Mouse (Mus musculus) hindbrain, embryonic 16.5 days (tissue): ENCODE data around the gene Pld4. TPM values are rescaled to one million over a fixed set of nuclear protein-coding genes. Genes with fewer than 3 reads are reported as not detected.

Experiments
- ATAC-seq: fragments of 200-750 bp; cut with Nextera tagmentation; 2 replicates; pipeline ENCODE4 v1.8.0; 2017; ENCODE audit warnings: moderate TSS enrichment, moderate library complexity
- H3K27ac ChIP-seq: fragments of 300-500 bp; sonication (generic); 2 replicates; pipeline ENCODE4 v1.5.1; 2014; ENCODE audit warnings: low read depth, mild to moderate bottlenecking, control low read depth, low read length, moderate library complexity
- H3K27me3 ChIP-seq: fragments of 300-500 bp; sonication (generic); replicated peaks from 2 replicates; pipeline ENCODE4 v1.6.1; 2014; ENCODE audit warnings: low read length; ENCODE audit not compliant: control insufficient read depth, insufficient read depth
- H3K36me3 ChIP-seq: fragments of 300-500 bp; sonication (generic); 2 replicates; pipeline ENCODE4 v1.6.1; 2014; ENCODE audit warnings: mild to moderate bottlenecking, low read length, moderate library complexity, mixed read lengths; ENCODE audit not compliant: control insufficient read depth, insufficient read depth
- H3K4me1 ChIP-seq: fragments of 300-500 bp; sonication (generic); 2 replicates; pipeline ENCODE4 v1.6.1; 2014; ENCODE audit warnings: low read depth, low read length; ENCODE audit not compliant: control insufficient read depth, insufficient read depth
- H3K4me2 ChIP-seq: fragments of 300-500 bp; sonication (generic); 2 replicates; pipeline ENCODE4 v1.6.1; 2014; ENCODE audit warnings: mild to moderate bottlenecking, low read length, control low read depth, moderate library complexity
- H3K4me3 ChIP-seq: fragments of 300-500 bp; sonication (generic); 2 replicates; pipeline ENCODE4 v1.5.1; 2014; ENCODE audit warnings: mild to moderate bottlenecking, low read length, control low read depth, moderate library complexity
- H3K9ac ChIP-seq: fragments of 300-500 bp; sonication (generic); 2 replicates; pipeline ENCODE4 v1.6.1; 2014; ENCODE audit warnings: low read depth, mild to moderate bottlenecking, control low read depth, low read length, moderate library complexity
- H3K9me3 ChIP-seq: fragments of 300-500 bp; sonication (generic); 2 replicates; pipeline ENCODE4 v1.6.1; 2014; ENCODE audit warnings: mild to moderate bottlenecking, low read length, moderate library complexity; ENCODE audit not compliant: control insufficient read depth
- WGBS: fragments of 180-500 bp; shearing (Covaris S2); extraction: QIAGEN DNeasy Blood & Tissue Kit; methylation state at CpG from one replicate; pipeline ENCODE4 v1.1.7; 2014; 5-methylcytosine and 5-hydroxymethylcytosine counted together
- polyA plus RNA-seq: library from polyadenylated mRNA; unstranded; fragments of >200 nt; fragmentation: Nextera tagmentation; extraction: Ambion mirVana; gene quantifications from 2 replicates; pipeline ENCODE4 v1.2.1, GENCODE M21; 2015

The Pld4 gene
- polyA plus RNA-seq, 1 experiment from 2014 or later = 5.6 TPM

DNA sequence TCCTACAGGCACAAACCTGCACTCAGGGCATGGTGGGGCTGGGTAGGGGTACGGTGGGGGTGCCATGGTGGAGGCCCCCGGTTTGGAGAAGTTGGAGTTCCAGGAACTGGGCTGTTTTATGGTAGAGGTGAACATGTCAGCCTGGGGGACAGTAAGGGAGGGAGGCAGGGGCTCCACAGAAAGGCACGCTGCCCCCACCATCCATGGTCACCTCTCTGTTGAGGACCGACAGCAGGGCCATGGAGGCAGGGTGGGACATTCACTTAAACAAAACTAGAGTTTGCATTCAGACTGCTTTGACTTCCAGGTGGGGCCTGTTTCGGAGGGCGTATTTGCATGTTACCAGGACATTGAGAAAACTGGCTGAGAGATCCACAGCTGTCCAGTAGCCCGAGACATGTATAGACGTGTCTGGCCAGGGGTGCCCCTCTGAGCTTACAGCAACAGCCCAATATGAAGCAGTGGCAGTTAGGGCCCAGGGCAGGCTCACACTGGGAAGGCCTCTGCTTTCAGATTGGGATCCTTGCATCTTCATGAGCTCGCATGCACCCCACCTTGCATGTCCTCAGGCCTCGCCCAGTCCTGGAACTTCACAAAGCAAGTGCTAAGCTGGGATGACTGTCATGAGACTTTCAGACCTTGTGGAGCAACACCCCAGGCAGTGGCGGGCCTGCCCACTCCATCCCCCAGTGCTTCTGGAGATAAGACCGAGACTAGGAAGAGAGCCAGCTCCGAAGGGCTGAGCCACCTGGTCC lies 33.3 kb downstream of the Pld4 start:
- no peaks in the 10 kb centered on the region for H3K27me3 ChIP-seq
- H3K4me3 ChIP-seq = no peak overlapping the region
- H3K4me1 ChIP-seq = peaks cover 10% of the 10 kb centered on the region
- ATAC-seq = no peak
- no peak overlapping the region for H3K9ac ChIP-seq
- H3K9me3 ChIP-seq = no peaks in the 10 kb centered on the region
- H3K4me2 ChIP-seq = no peak overlapping the region
- no peak overlapping the region for H3K27ac ChIP-seq
- no peaks in the 10 kb centered on the region for H3K36me3 ChIP-seq
- 76% methylated on average over 13 of the region's 13 CpGs for WGBS

DNA sequence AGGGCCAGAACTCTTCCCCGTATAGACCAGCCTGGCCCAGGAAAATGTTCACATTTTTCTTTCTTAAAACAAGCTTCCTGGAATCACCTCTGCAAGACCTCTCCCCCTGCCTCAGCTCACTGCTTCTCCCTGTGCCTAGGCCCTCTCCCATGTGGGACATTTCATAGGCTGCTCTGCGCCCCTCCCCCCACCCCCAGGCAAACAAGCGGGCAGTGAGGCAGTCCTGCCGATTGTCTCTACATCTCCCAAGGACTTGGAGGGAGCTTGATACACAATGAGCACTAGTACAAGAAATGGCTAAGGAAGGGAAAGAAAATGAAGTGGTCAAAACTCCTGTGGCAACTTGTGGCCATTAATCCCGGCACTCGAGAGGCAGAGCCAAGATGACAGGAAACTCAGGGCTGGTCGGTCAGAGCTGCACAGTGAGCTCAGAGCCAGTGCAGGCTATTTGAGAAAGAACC lies 33.9 kb downstream of the Pld4 start:
- Histone ChIP-seq H3K36me3 (no peaks in the 10 kb centered on the region), H3K9me3 (no peaks in the 10 kb centered on the region), H3K4me1 (peaks cover 10% of the 10 kb centered on the region), H3K4me3 (no peak overlapping the region), H3K27ac (no peak overlapping the region), H3K4me2 (no peak overlapping the region), H3K9ac (no peak overlapping the region), H3K27me3 (no peaks in the 10 kb centered on the region)
- WGBS = 38% methylated on average over 7 of the region's 7 CpGs
- ATAC-seq = no peak

DNA sequence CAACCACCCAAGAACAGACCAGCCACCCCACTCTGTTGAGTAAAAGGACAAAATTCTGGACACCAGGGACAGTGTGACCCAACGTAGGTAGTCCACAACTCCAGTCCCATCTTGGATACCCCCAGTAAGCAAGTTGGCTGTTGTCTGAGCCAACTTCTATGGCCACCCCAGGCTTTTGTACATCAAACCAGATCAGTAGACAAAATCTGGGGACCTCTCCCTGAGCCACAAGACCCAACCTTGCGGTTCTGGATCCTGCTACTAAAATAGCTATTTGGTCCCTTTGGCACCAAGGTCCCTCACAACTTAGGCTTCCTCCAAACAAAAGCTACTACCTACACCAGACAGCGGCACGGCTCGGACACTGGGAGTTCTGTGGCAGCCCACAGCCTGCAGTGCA lies 34.5 kb downstream of the Pld4 start:
- WGBS = 84% methylated on average over 5 of the region's 5 CpGs
- no peak overlapping the region for H3K9ac ChIP-seq
- H3K27me3 ChIP-seq = no peaks in the 10 kb centered on the region
- H3K27ac ChIP-seq = no peak overlapping the region
- no peak overlapping the region for H3K4me3 ChIP-seq
- H3K9me3 ChIP-seq = no peaks in the 10 kb centered on the region
- no peak overlapping the region for H3K4me2 ChIP-seq
- H3K36me3 ChIP-seq = no peaks in the 10 kb centered on the region
- H3K4me1 ChIP-seq = peaks cover 10% of the 10 kb centered on the region
- ATAC-seq = no peak

DNA sequence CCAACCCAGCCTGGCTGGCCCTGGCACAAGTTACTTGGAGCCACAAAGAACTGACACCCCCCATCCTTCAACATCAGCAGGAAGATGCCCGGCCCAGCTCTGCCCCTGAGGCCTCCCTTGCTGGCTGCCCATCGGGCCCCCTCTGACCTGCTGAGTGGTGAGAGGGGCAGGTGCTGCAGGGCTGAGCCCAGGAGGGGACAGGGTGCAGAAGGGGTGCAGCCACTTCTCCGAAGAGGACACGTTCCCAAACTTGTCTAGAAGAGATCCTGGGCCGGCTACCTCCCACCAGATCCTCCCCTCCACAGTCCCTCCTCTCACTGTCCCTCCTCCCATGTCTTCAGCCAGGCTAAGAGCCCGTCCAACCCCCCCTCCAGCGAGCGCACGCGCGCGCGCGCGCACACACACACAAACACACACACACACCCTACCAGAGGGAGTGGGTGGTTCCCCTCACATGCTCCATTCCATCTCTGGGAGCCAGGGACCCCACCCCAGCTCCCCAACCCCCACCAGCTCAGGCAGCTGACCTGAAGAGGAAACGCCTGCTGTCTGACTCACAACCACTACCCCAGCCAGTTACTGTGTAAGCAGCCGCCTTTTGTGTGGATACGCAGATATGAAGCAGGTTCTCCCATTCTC lies 35.1 kb downstream of the Pld4 start:
- Histone ChIP-seq H3K9me3 (no peaks in the 10 kb centered on the region), H3K4me2 (no peak overlapping the region), H3K4me3 (no peak overlapping the region), H3K36me3 (no peaks in the 10 kb centered on the region), H3K9ac (no peak overlapping the region), H3K27ac (no peak overlapping the region), H3K4me1 (peaks cover 10% of the 10 kb centered on the region), H3K27me3 (no peaks in the 10 kb centered on the region)
- ATAC-seq = no peak
- 61% methylated on average over 18 of the region's 18 CpGs for WGBS

DNA sequence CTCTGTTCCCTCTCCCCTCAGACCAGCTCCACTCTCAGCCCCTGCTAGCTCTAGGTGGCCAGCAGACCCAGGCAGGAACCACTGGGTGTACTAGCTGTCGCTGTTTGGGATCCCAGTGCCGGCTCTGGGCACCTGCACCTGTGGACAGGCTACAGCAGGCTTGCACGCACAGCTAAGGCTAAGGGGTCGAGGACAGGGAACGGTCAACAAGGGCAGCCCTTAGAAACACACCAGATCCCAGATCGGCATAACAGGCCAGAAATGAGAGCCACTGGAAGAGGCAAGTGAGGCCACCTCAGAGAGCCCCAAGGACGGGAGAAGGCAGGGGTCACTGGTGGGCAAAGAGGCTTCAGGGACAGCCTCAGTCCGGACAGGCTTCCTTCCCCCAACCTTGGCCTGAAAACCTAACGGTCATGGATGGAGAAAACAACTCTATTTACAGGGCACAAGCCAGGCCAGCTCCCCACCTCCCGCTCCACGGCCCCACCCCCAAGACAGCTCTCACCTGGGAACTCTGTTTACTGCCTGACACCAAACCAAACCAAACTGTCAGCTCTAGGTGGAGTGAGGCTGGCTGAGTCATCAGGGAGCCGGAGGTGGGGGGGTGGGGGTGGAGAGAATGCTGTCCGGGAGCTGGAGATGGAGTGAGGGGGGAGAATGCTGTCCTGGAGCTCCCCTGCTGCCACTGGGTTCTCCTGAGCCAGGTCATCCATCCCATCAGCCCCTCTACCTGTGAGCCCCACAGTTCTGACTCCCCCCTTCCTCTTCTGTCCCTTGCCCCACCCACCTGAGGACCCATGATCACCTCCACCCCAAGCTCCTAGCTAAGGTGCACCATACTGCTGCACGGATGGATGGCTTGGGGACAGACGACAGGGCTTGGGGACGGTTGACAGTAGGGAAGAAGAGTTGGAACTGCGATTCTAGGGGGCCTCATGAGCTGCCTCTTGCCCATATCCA lies 36.4 kb downstream of the Pld4 start:
- H3K4me2 ChIP-seq = no peak overlapping the region
- WGBS = 66% methylated on average over 17 of the region's 17 CpGs
- H3K4me3 ChIP-seq = no peak overlapping the region
- no peak overlapping the region for H3K9ac ChIP-seq
- no peak overlapping the region for H3K27ac ChIP-seq
- no peak for ATAC-seq
- H3K27me3 ChIP-seq = peaks cover 6% of the 10 kb centered on the region
- H3K4me1 ChIP-seq = peaks cover 13% of the 10 kb centered on the region
- H3K36me3 ChIP-seq = no peaks in the 10 kb centered on the region
- H3K9me3 ChIP-seq = no peaks in the 10 kb centered on the region

DNA sequence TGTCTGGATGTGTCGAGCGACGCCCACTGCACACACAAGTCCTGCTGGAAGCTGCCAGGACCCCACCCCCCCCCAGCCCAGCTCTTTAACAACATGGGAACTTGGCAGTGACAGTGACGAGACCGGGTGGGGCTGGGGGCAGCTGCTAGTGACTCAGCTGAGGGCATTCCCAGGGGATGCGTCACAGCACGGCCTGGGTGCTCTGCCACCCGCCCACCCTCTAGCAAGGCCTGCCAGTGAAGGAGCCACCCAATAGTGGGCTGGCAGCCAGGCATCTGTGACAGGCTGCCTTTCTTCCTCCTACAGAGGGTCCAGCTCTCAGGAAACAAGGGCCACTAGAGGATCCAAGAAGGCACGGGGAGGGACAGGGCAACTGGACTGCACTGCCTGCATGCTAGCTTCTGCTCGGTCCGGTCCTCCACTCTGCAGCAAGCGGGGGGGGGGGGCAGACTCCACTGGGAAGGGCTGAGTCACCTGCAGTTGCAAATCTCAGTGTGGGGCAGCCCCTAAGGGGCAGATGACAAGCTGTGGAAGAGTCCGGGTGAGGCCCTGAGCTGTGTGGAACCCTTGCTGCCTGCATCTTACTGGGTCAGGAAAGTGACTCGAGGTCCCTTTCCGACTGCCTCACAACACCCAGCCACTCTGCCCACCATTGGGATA lies 37.3 kb downstream of the Pld4 start:
- H3K4me3 ChIP-seq = no peak overlapping the region
- peak overlapping the region; percentile 14; the same call in 1 of the 2 replicates for H3K9ac ChIP-seq
- no peak overlapping the region for H3K4me2 ChIP-seq
- peaks cover 19% of the 10 kb centered on the region for H3K4me1 ChIP-seq
- H3K27ac ChIP-seq = no peak overlapping the region
- 50% methylated on average over 14 of the region's 15 CpGs for WGBS
- ATAC-seq = peak; percentile 19; the same call in 1 of the 2 replicates
- no peaks in the 10 kb centered on the region for H3K9me3 ChIP-seq
- no peaks in the 10 kb centered on the region for H3K36me3 ChIP-seq
- peaks cover 6% of the 10 kb centered on the region for H3K27me3 ChIP-seq

DNA sequence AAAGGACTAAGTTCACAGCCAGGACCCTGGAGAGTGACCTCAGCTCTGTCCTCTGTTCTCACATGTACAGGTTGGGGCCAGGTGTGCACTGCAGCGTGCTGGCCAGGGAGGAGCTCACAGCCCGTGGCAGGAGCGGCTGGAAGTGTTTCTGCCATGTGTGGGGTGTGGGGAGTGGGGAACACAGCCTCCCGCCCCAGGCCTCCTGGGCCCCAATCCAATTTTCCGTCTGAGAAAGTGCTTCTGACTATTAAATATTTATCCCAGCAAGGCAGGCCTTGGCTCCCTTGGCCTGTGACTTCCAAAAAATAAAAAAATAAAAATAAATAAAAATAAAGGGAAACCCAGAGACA lies 37.9 kb downstream of the Pld4 start:
- Histone ChIP-seq H3K4me2 (no peak overlapping the region), H3K9me3 (no peaks in the 10 kb centered on the region), H3K36me3 (no peaks in the 10 kb centered on the region), H3K4me1 (peaks cover 19% of the 10 kb centered on the region), H3K9ac (peak overlapping the region; percentile 14; the same call in 1 of the 2 replicates), H3K27ac (no peak overlapping the region), H3K4me3 (no peak overlapping the region), H3K27me3 (peaks cover 6% of the 10 kb centered on the region)
- ATAC-seq = no peak
- 31% methylated on average over 5 of the region's 5 CpGs for WGBS

DNA sequence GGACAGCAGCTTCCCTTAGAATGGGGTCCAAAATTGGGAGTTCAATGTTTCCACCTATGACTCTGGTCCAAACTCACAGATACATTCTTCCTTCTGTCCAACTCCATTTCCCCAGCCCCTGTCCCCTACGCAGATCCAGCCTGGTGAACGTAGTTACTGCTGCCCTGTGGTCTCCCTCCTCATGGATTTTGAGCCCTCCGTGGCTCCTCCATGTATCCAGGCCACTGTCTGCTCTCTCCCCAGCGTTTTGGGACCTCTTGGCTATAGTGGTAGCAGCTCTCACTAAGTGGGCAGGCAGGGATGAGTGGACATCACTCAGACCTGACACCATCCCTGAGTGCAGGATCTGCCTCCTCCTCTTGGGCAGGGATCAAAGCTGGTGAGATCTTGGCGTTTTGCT lies 38.3 kb downstream of the Pld4 start:
- peaks cover 19% of the 10 kb centered on the region for H3K4me1 ChIP-seq
- no peak overlapping the region for H3K4me3 ChIP-seq
- no peaks in the 10 kb centered on the region for H3K9me3 ChIP-seq
- H3K27ac ChIP-seq = no peak overlapping the region
- H3K4me2 ChIP-seq = no peak overlapping the region
- H3K9ac ChIP-seq = no peak overlapping the region
- ATAC-seq = no peak
- 72% methylated on average over 5 of the region's 5 CpGs for WGBS
- peaks cover 6% of the 10 kb centered on the region for H3K27me3 ChIP-seq
- H3K36me3 ChIP-seq = no peaks in the 10 kb centered on the region
